Mouse (Mus musculus) adrenal gland, postnatal 25 days (tissue): ENCODE results near the gene Ubiad1. TPM values are rescaled to one million over a fixed set of nuclear protein-coding genes. Genes with fewer than 3 reads are reported as not detected.

ENCODE experiments used
- DNase-seq: peaks from one replicate; pipeline ENCODE4 v3.0.0; 2021; ENCODE audit warnings: mixed read lengths
- long read RNA-seq: library from polyadenylated mRNA; stranded (forward); transcript quantifications from one replicate; pipeline ENCODE4 v2.0.0, GENCODE M21; 2021
- total RNA-seq: library from RNA; stranded (reverse); gene quantifications from 2 replicates; pipeline ENCODE4 v1.2.3, GENCODE M21; 2021

Gene Ubiad1
- total RNA-seq: 20.9 and 21.5 TPM in 2 replicates
- long read RNA-seq, transcript Ubiad1-201 (2 exons, 2,992 nt): major isoform, 11 of 20 reads
- long read RNA-seq, partial matches to known transcripts: 0 of 20 reads
- long read RNA-seq, other reads (novel, unspliced or antisense): 8 of 20 reads

DNA sequence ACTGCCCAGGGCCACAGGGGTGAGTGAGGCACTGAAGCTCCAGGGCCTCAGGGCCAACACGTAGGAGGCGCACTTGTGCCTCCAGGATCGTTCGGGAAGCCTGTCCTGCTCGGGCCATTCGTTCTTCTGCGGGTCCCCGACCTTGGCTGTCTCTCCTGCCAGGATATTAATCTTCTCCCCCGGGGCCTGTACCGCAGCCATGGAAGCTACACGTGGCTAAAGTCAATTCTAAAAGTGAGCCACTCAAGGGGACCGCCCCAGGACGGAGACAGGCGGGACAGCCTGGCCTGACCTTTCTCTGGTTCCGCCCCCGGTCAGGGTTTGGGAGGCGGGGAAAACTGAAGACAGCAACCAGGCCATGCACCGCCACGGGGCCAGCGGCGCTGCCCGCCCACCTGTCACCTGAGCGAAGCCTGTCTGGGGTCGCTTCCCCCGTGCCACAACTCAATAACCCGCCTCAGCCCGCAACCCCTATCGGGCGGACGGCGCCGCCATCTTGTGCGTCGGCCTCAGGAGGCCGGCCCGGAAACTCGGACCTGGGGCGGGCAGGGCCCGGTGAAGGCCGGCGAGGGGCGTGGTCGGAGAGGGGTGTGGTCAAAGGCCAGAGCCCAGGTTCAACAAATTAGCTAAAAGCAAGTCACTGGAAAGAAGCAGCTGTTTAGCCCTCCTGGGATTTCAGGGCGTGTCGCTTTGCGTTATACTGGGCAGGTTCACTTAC is at the start of gene Ubiad1:
Gene Ubiad1, minus strand, starts transcription at position 522 of the 718 bp plus-strand sequence.
- DNase-seq: peak; percentile 90

GRCm38 (mm10) chr4:148491448-148491847 is 46.9 kb upstream of the Ubiad1 start:
- no peak for DNase-seq

- DNase-seq: no peak
Measured at GRCm38 (mm10) chr4:148490502-148490901, 45.9 kb upstream of the Ubiad1 start.

- no peak for DNase-seq
Measured at GRCm38 (mm10) chr4:148487841-148488240, 43.3 kb upstream of the Ubiad1 start.

- no peak for DNase-seq
Measured at GRCm38 (mm10) chr4:148484511-148484910, 39.9 kb upstream of the Ubiad1 start.

DNA sequence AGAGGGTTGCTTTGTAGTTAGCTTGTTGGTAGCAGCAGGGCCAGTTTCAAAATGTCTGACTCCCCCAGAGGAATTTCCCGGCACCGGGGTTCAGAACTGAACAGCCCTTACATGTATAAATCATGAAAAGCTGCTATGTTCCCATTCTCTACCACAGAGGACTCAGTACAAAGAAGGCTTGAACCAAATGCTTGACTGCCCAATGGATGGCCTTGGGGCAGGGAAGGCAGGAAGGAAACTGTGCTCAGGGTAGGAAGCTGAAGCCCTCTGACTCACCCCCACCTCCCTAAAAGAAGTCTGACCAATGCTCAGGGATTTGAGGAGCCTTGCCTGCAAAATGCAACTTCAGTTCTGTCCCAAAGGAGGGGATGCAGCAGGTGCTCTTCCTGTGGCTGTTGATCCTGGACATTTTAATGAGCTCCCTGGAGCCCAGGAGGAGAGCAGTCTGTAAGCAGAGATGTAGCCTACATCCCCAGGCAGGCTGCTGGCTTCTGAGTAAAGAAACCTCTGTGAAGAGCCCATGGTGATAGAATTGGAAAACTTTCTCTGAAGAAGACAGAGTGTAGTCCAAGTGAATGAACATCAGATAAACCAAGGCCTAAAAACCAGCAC is 37.1 kb upstream of the Ubiad1 start:
- no peak for DNase-seq

DNA sequence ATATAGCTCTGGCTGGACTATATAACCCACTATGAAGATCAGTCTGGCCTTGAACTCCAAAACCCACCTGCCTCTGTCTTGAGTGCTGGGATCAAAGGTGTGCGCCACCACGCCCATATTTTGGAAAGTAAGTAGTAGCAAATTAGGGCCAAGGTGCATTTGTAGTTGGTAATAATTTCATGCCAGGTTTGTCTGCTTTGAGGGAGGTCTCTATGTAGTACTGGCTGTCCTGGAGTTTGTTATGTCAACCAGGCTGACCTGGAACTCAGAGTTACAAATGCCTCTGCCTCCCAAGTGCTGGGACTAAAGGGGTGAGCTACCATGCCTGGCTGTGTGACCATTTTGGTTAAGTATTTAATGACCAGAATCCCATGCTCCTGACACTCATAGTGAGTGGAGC is 35.7 kb upstream of the Ubiad1 start:
- no peak for DNase-seq

GRCm38 (mm10) chr4:148473496-148473895 is 28.9 kb upstream of the Ubiad1 start:
- DNase-seq: no peak

DNA sequence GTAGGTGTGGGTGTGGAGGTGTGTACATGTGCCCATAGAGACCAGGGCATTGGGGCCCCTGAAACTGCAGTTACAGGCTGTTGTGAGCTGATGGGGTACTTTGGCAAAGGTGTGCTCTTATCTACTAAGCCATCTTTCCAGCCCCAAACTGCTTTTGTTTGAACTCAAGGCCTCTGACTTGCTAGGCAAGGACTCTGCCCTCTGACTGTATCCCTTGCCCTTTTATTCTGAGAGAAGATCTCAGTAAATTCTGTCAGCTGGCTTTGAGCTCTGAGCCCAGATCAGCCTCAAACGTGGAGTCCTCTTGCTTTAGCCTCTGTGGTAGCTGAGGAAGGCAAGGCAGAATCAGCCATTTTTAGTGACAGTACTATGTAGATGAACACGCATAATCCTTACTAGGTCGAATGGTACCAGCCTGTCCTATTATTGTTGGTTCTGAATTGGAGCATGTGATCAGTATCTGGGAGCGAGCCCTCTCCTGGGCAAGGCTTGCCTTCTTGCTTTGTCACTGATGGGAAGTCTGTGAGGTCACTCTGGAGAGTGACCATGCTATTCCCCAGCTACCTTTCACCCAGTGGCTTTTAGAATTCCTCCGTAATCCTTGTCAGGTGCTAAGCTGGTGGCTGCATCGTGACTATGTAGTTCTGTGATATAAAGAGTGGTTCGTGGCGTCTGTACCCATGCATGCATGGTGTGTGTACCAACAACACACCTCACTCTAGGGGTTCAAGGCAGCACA is 28.0 kb upstream of the Ubiad1 start:
- DNase-seq: no peak

DNA sequence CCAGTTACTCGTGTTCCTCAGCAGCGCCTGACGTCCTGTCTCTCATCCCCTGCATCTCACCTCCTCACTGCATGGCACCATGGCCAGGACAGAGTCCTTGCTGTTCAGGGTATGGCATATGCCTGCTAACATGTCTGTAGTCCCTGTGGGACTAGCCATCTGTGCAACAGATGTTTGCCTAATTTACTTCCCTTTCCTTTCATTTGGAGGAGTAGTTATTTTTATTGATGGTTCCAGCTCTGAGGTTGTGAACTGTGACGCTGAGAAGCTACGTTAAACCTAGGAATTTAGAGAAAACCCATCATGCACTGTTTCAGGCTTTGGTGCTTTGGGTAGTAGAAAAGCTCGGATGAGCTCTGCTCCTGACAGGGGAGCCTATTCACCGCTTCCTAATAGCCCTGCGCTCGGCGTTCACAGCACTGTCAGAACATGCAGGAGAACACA is 26.8 kb upstream of the Ubiad1 start:
- DNase-seq: no peak

- DNase-seq: no peak
Measured at GRCm38 (mm10) chr4:148469487-148470252, 25.1 kb upstream of the Ubiad1 start.

DNA sequence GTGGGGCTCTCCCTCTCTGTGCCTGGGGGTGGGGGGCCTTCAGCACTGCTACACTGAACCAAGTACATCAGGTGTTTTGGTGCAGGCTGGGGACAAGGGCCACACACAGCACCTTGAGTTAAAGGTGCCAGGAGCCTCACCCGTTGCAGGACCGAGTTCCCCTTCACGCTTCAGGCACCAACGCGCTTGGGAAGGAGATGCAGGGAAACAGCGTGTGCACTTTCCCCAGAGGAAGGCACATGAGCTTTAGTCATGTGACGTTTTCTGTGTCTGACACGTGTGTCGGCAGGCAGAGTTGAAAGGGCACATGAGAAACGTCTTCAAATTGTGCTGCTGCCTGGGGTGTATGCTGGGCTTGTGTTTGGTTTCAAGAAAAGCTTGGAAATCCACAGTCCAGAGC is 23.8 kb upstream of the Ubiad1 start:
- DNase-seq: no peak

GRCm38 (mm10) chr4:148466511-148467079 is 22.0 kb upstream of the Ubiad1 start:
- DNase-seq: peak; percentile 62

GRCm38 (mm10) chr4:148464869-148465268 is 20.3 kb upstream of the Ubiad1 start:
- no peak for DNase-seq

DNA sequence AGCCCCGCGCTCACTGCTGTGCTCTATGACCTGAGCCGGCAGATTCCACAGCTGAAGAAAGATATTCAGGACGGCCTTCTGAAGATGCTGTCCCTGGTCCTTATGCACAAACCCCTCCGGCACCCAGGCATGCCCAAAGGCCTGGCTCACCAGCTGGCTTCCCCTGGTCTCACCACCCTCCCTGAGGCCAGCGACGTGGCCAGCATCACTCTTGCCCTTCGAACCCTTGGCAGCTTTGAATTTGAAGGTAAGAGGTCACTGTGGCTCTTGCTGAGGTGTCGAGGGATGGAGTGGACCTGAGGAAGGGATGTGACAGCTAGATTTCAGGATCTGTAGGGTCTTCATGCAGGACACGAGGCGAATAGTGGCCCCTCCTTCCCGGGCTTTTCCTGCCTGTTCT is 19.7 kb upstream of the Ubiad1 start:
- no peak for DNase-seq

DNA sequence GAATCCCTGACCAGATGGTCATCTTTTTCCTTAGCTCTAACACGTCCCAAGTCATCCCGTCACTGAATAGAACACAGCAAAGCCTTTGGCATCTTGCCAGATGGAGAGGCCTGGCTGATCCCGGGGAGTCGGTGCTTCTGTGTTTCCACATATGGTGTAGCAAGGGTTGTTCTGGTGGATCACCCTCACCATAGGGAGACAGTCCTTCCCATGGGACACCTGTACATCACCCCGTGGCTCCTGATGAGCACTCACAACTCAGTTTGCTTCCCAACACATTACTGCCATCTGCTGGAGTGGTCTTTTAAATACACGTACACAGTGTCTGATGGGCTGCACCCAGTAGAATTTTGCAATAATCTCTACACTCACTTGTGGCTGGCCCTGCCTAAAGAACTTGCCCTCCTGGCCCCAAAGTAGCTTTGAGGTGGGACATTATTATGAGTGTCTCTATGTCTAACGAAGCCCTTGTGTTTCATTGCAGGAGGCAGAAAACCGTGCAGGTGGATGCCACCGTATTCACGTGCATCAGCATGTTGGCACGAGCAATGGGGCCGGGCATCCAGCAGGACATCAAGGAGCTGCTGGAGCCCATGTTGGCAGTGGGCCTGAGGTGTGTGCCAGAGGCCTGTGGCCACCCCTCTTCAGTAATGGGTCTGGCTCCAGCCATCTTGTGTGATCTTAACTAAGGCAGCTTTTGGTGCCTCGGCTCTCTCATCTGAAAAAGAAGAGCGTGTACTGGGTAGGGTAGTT is 18.8 kb upstream of the Ubiad1 start:
- no peak for DNase-seq

DNA sequence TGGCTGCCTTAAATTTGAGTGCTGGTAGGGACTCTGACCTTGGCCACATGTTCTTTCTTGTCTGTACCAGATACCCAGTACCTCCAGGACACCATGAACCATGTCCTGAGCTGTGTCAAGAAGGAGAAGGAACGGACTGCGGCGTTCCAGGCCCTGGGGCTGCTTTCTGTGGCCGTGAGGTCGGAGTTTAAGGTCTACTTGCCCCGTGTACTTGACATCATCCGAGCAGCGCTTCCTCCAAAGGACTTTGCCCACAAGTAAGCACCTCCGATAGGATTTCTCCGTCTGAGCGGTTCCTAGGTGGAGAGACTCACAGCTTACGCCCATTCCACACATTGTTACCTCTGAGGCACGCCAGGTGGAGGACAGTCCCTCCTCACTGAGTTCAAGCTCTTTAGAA is 18.1 kb upstream of the Ubiad1 start:
- DNase-seq: no peak

- DNase-seq: no peak
Measured at GRCm38 (mm10) chr4:148461772-148462171, 17.2 kb upstream of the Ubiad1 start.

DNA sequence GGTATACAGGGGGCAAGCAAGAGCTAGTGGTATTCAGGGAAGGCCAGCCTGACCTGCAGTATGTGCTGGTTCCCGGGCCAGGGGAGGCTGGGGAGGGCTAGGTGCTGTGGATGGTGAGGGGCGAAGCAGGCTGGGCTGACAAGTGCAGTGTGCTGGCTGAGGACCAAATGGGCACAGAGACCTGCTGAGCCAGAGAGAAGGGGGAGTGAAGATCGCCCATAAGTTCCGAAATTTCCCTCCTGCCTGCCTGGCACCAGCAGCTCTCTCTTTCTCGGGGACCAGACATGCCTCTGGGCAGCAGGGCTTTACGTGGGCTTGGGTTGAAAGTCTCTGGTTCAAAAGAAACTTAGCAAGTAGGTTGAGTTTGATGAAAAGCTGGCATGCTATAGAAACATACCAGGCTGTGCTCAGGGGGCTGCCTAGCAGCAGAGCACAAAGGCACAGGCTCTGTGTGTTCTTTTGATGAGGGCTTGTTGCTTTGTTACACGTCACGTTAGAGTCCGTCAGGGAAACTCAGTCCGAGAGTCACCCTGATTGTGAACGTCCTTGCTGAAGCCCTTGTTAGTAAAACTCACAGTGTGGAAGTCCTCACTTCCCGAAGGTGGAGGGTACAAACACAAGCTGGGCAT is 16.2 kb upstream of the Ubiad1 start:
- no peak for DNase-seq

GRCm38 (mm10) chr4:148455477-148456025 is 11.0 kb upstream of the Ubiad1 start:
- DNase-seq: no peak
